9 mouse cellular contexts compared by ENCODE assay signal in the genomic region with DNA sequence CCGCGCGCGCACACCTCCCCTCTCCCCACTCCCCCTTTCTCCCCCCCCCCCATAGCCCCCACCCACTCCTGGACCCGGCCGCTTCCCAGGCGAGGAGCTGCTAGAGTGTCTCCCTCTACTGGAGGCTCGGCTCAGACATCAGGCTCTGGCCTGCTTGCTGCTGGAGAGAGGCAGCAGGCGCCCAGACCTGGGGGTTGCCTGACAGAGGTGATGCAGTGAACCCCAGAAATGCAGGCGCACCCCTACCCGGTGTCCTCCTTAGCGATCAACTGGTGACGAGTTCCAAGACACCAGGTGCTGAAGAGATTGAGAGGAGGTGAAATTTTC. TPM values are rescaled to one million over a fixed set of nuclear protein-coding genes. Genes with fewer than 3 reads are reported as not detected.
DNase-seq lines count a peak whose midpoint lies in the region; ATAC-seq and TF ChIP-seq lines count a peak whose summit lies in the region.
"Had no signal": no experiment of that assay in that cellular context is flagged by ENCODE, and none has a peak within 500 bp of the region (broad histone marks: within the 10 kb centered on the region; RNA-seq: fewer than 3 reads in every experiment).

Pknox2 (minus strand) TSS at position 49 of the 327 bp plus-strand sequence.

- H3K4me3 ChIP-seq in embryonic fibroblast, embryonic 13.5 days (ENCODE audit: insufficient read depth, low read length), result peak within 1 kb of the TSS; percentile 63
- H3K4me3 ChIP-seq in heart, embryonic 12.5 days, result peak within 1 kb of the TSS; percentile 69
- H3K4me3 ChIP-seq in kidney, embryonic 15.5 days (replicated peaks), result peak within 1 kb of the TSS; percentile 75
- H3K4me3 ChIP-seq in liver, adult 2 months (ENCODE audit: insufficient read depth, low read depth, low read length), result peak within 1 kb of the TSS; percentile 64
- peak within 1 kb of the TSS; percentile 80 for H3K4me3 ChIP-seq in myocyte

- peak; percentile 70; the same call in 1 of the 2 replicates for TF ChIP-seq CTCF in embryonic fibroblast, embryonic 13.5 days (IDR thresholded peaks at IDR 0.05; ENCODE audit: borderline replicate concordance, insufficient read depth, low read length)
- peak; percentile 79 for TF ChIP-seq CTCF in liver, adult 2 months (IDR thresholded peaks at IDR 0.05; ENCODE audit: low read depth, low read length)

- WGBS in heart, embryonic 12.5 days, result 3% methylated on average over 6 of the region's 13 CpGs
- under 1% methylated on average over 9 of the region's 13 CpGs for WGBS in kidney, embryonic 15.5 days
- 7% methylated on average over 9 of the region's 13 CpGs for WGBS in liver, adult 2 months

- no peaks in the 10 kb centered on the region for H3K36me3 ChIP-seq in heart, embryonic 12.5 days
- H3K36me3 ChIP-seq in kidney, embryonic 15.5 days, result no peaks in the 10 kb centered on the region
- no peaks in the 10 kb centered on the region for H3K36me3 ChIP-seq in liver, adult 2 months (ENCODE audit: control insufficient read depth, insufficient read depth, low read length)
- H3K36me3 ChIP-seq in myocyte (ENCODE audit: control insufficient read depth, insufficient read depth), result no peaks in the 10 kb centered on the region

- no peaks in the 10 kb centered on the region for H3K79me2 ChIP-seq in liver, adult 2 months (ENCODE audit: control insufficient read depth, insufficient read depth, low read length)
- peaks cover 32% of the 10 kb centered on the region for H3K79me2 ChIP-seq in myocyte (ENCODE audit: control insufficient read depth, insufficient read depth)

- DNase-seq in spleen, postnatal 4 days (ENCODE audit: low spot score in 2 of 2), result peak; percentile 24 to 67
- DNase-seq in spleen, postnatal 36 days (ENCODE audit: low spot score in 2 of 2), result no peak
- peak; percentile 47 for DNase-seq in liver, adult 2 months (ENCODE audit: extremely low read depth, low read depth, low spot score)
- DNase-seq in thymus, postnatal 0 days (ENCODE audit: low spot score), result peak; percentile 73

- H3K9me3 ChIP-seq in heart, embryonic 12.5 days (replicated peaks), result no peaks in the 10 kb centered on the region
- H3K9me3 ChIP-seq in kidney, embryonic 15.5 days (replicated peaks), result no peaks in the 10 kb centered on the region

- peak within 1 kb of the TSS; percentile 93 for H3K4me2 ChIP-seq in heart, embryonic 12.5 days
- peak within 1 kb of the TSS; percentile 95 for H3K4me2 ChIP-seq in kidney, embryonic 15.5 days
- H3K4me2 ChIP-seq in myocyte (ENCODE audit: low read depth), result peak within 1 kb of the TSS; percentile 87

- H3K27ac ChIP-seq in embryonic fibroblast, embryonic 13.5 days (ENCODE audit: insufficient read depth, low read length), result peak within 1 kb of the TSS; percentile 74
- H3K27ac ChIP-seq in heart, embryonic 12.5 days (ENCODE audit: poor library complexity, severe bottlenecking), result peak within 1 kb of the TSS; percentile 97
- peak within 1 kb of the TSS; percentile 96 for H3K27ac ChIP-seq in kidney, embryonic 15.5 days
- H3K27ac ChIP-seq in liver, adult 2 months (replicated peaks; ENCODE audit: insufficient read depth, low read depth, low read length), result peak within 1 kb of the TSS; percentile 28

- H3K9ac ChIP-seq in heart, embryonic 12.5 days, result peak within 1 kb of the TSS; percentile 92
- H3K9ac ChIP-seq in kidney, embryonic 15.5 days, result peak within 1 kb of the TSS; percentile 89
- H3K9ac ChIP-seq in liver, adult 2 months (ENCODE audit: low read depth, low read length), result peak within 1 kb of the TSS; percentile 82

- peaks cover 3% of the 10 kb centered on the region; the same call in 1 of the 2 replicates for H3K4me1 ChIP-seq in embryonic fibroblast, embryonic 13.5 days (ENCODE audit: control insufficient read depth, insufficient read depth, low read length)
- peaks cover 12% of the 10 kb centered on the region; the same call in 1 of the 2 replicates for H3K4me1 ChIP-seq in heart, embryonic 12.5 days (replicated peaks)
- H3K4me1 ChIP-seq in kidney, embryonic 15.5 days, result peaks cover 34% of the 10 kb centered on the region
- H3K4me1 ChIP-seq in liver, adult 2 months (ENCODE audit: control insufficient read depth, insufficient read depth, low read length), result peaks cover 7% of the 10 kb centered on the region; the same call in 1 of the 2 replicates

- TF ChIP-seq POLR2A in embryonic fibroblast, embryonic 13.5 days (IDR thresholded peaks at IDR 0.05; ENCODE audit: low read depth, low read length), result no peak
- TF ChIP-seq POLR2A in liver, adult 2 months (IDR thresholded peaks at IDR 0.05; ENCODE audit: extremely low read depth, insufficient read depth, low read length), result no peak
- TF ChIP-seq POLR2A in myocyte (IDR thresholded peaks at IDR 0.05; ENCODE audit: insufficient read length, low read depth), result no peak

- no peaks in the 10 kb centered on the region; the same call in 1 of the 2 replicates for H3K27me3 ChIP-seq in heart, embryonic 12.5 days (replicated peaks)
- H3K27me3 ChIP-seq in kidney, embryonic 15.5 days, result peaks cover 27% of the 10 kb centered on the region
- H3K27me3 ChIP-seq in liver, adult 2 months (ENCODE audit: control insufficient read depth, insufficient read depth, low read length), result peaks cover 2% of the 10 kb centered on the region; the same call in 1 of the 2 replicates
- H3K27me3 ChIP-seq in myocyte (ENCODE audit: control insufficient read depth, insufficient read depth, insufficient read length), result no peaks in the 10 kb centered on the region

- peak within 1 kb of the TSS; percentile 87 for H3ac ChIP-seq in myocyte (ENCODE audit: control insufficient read depth, insufficient read length)

- ATAC-seq in heart, embryonic 12.5 days (ENCODE audit: insufficient number of reproducible peaks, low FRiP score), result peak; percentile 77; the same call in 1 of the 2 replicates
- peak; percentile 77 for ATAC-seq in kidney, embryonic 15.5 days (replicated peaks; ENCODE audit: low FRiP score)

TF ChIP-seq in myocyte, 11 proteins besides CTCF, POLR2A, EP300 and RAD21:
- TF ChIP-seq REST (IDR thresholded peaks at IDR 0.05; ENCODE audit: insufficient read depth, insufficient read length) (no peak), MYOD1 (IDR thresholded peaks at IDR 0.05; ENCODE audit: control insufficient read depth in 1 of 3, insufficient read length in 2 of 3, low read depth in 2 of 3) (no peak), TCF3 (IDR thresholded peaks at IDR 0.05; ENCODE audit: insufficient read length, low read depth) (no peak), E2F4 (IDR thresholded peaks at IDR 0.05; ENCODE audit: insufficient read depth) (no peak), TCF12 (IDR thresholded peaks at IDR 0.05; ENCODE audit: insufficient read depth, poor library complexity, severe bottlenecking) (no peak), USF1 (IDR thresholded peaks at IDR 0.05; ENCODE audit: low read depth) (no peak), MAX (IDR thresholded peaks at IDR 0.05; ENCODE audit: low read depth) (no peak), SRF (IDR thresholded peaks at IDR 0.05; ENCODE audit: control insufficient read depth, insufficient read length, low read depth) (no peak), MYOG (IDR thresholded peaks at IDR 0.05; ENCODE audit: control insufficient read depth in 1 of 3, insufficient read depth in 1 of 3, insufficient read length in 2 of 3, low read depth in 2 of 3) (no peak), CEBPB (IDR thresholded peaks at IDR 0.05; ENCODE audit: insufficient read depth, poor library complexity, severe bottlenecking) (no peak), POLR2AphosphoS2 (IDR thresholded peaks at IDR 0.05; ENCODE audit: insufficient read length, low read depth) (no peak)
TF ChIP-seq in myocyte: peak in this region for 0.

RNA-seq across cellular contexts. Expression of gene Pknox2, which starts in this region (rescaled TPM):
- 20.3 and 23.7 TPM in 2 replicates for polyA plus RNA-seq in embryonic fibroblast, embryonic 13.5 days (2011; ENCODE audit: insufficient read length, low read depth, missing spikeins)
- 8.2 and 8.8 TPM in 2 replicates for polyA plus RNA-seq in heart, embryonic 12.5 days (2016; fragmentation: Nextera tagmentation; extraction: Ambion mirVana)
- polyA plus RNA-seq in kidney, embryonic 15.5 days (2015; fragmentation: Nextera tagmentation; extraction: Ambion mirVana), result 9.6 and 11.2 TPM in 2 replicates
- total RNA-seq in liver, adult 2 months (2014; rRNA removed), result 0.09 and 0.13 TPM in 2 replicates
- polyA plus RNA-seq in liver, adult 2 months (2012; rRNA removed), result 0.42 and 0.46 TPM in 2 replicates
- 20.4 TPM for polyA plus RNA-seq in myocyte (2012; fragmentation: generic; extraction: Trizol)
- polyA plus RNA-seq in thymus, postnatal 0 days (2015; fragmentation: Nextera tagmentation; extraction: Ambion mirVana), result 0.91 and 1.3 TPM in 2 replicates
- total RNA-seq: MEL had no signal

Comparison
In these comparisons a context has a peak if more than half of its experiments do, and no peak if none do; other contexts are left out.
1. DNase-seq: peak in spleen, postnatal 4 days (2 of 2) and thymus, postnatal 0 days (single experiment); none in spleen, postnatal 36 days (0 of 2).
2. Peak in DNase-seq, H3K4me3 ChIP-seq, H3K27ac ChIP-seq and H3K9ac ChIP-seq in liver, adult 2 months; RNA of the gene not detected or under 1 TPM.
3. H3K27ac ChIP-seq: peak in every context shown above with its lines; median percentile 97 in heart, embryonic 12.5 days; 96 in kidney, embryonic 15.5 days; 74 in embryonic fibroblast, embryonic 13.5 days; 28 in liver, adult 2 months.
4. Peak in every context shown above with its lines, with median percentiles within 50 percentile points of each other: H3K4me3 ChIP-seq, H3K4me2 ChIP-seq and H3K9ac ChIP-seq.